Mouse (Mus musculus): ENCODE data around the gene Kifc1. TPM values are rescaled to one million over a fixed set of nuclear protein-coding genes. Genes with fewer than 3 reads are reported as not detected.

Gene Kifc1
- total and polyA plus RNA-seq, 3 experiments = 16.0 to 41.2 (median 23.0) TPM

DNA sequence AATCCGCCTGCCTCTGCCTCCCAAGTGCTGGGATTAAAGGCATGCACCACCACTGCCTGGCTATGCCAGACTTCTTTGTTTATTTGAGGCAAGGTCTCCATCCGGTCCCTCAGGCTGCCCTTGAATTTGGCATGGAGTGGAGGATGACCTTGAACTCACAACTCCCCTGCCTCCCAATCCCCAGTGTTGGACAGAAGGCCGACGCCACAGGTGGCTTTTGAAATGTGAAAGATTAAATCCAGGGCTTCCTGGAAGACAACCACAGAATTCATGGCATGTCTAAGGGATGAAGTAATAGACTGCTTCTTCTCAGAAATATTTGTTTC, 10.5 kb upstream of the Kifc1 start:
- no peak overlapping the region for H3K9ac ChIP-seq (ENCODE audit: insufficient read depth, low read depth)
- no peak overlapping the region for H3K27ac ChIP-seq (ENCODE audit: insufficient read depth, low read depth)
- no peaks in the 10 kb centered on the region for H3K79me2 ChIP-seq (replicated peaks; ENCODE audit: control insufficient read depth, extremely low read depth, insufficient read depth, poor library complexity, severe bottlenecking)
- H3K27me3 ChIP-seq (replicated peaks) = no peaks in the 10 kb centered on the region
- H3K36me3 ChIP-seq (replicated peaks in 1 of 2; ENCODE audit: control insufficient read depth in 1 of 2, insufficient read depth in 1 of 2, low read length in 1 of 2) = no peaks in the 10 kb centered on the region
- no peak for DNase-seq (ENCODE audit: extremely low read depth)
- peaks cover 0 to 10% of the 10 kb centered on the region in 2 experiments; a peak in 2 of 4 replicates for H3K4me1 ChIP-seq (ENCODE audit: control insufficient read depth in 1 of 2, insufficient read depth in 2 of 2)
- no peak overlapping the region for H3K4me3 ChIP-seq (replicated peaks in 1 of 3; ENCODE audit: low read depth in 2 of 3, low read length in 2 of 3, poor library complexity in 1 of 3)
- dilution Hi-C loops (cut with MboI; ENCODE audit: extremely low pct_ligation_motif_present, extremely low pct_unique_long_range_greater_than_20kb, low sequenced_read_pairs) (no loop called here), in situ Hi-C loops (cut with MboI; ENCODE audit: low pct_ligation_motif_present, low pct_unique_long_range_greater_than_20kb, low sequenced_read_pairs) (no loop called here)
- no peaks in the 10 kb centered on the region for H3K9me3 ChIP-seq (replicated peaks; ENCODE audit: low read length)
- H3K4me2 ChIP-seq (ENCODE audit: insufficient read depth, low read depth, poor library complexity, severe bottlenecking) = no peak overlapping the region
- TF ChIP-seq USF2 (conservative IDR thresholded peaks at IDR 0.05; ENCODE audit: low read depth, low read length) (no peak), CTCF (conservative IDR thresholded peaks at IDR 0.05 in 1 of 2, IDR thresholded peaks at IDR 0.05 in 1 of 2; ENCODE audit: low read depth in 2 of 2, low read length in 2 of 2) (no peak), ELF1 (IDR thresholded peaks at IDR 0.05; ENCODE audit: low read depth, low read length) (no peak), NRF1 (IDR thresholded peaks at IDR 0.05; ENCODE audit: low read depth, low read length) (no peak), POLR2A (IDR thresholded peaks at IDR 0.05; ENCODE audit: low read depth, low read length) (no peak), CHD2 (IDR thresholded peaks at IDR 0.05; ENCODE audit: low read length) (no peak), MEF2A (IDR thresholded peaks at IDR 0.05; ENCODE audit: borderline replicate concordance, low read depth, low read length) (no peak), RAD21 (IDR thresholded peaks at IDR 0.05; ENCODE audit: low read depth, low read length) (no peak)

DNA sequence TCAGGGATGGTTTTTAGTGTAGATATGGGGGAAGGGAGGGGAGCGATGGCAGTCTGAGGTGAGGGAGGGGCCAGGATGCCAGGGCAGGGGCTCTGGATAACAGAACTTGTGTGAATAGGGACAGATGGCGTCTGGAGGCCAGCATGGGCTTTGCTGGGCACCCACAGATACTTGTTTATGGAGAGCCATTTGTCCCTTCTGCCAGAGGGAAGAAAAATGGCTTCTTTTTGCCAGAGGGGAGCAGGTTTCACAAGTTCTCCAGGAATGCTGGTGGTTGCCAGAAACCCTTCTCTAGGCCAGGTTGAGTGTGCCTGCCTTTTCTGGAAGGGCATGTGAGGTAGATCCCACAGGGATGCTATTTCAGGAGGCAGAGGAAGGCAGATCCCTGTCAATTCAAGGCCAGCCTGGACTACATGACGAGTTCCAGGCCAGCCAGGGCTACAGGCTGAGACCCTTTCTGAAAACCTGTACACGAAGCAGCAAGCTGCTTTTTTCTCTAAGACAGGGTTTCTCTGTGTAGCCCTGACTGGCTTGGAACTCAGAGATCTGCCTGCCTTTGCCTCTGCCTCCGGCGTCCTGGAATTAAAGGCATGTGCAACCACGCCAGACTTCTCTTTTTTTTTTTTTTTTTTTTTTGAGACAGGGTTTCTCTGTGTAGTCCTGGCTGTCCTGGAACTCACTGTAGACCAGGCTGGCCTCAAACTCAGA, 10.0 kb upstream of the Kifc1 start:
- H3K4me1 ChIP-seq (ENCODE audit: control insufficient read depth in 1 of 2, insufficient read depth in 2 of 2) = peaks cover 0 to 10% of the 10 kb centered on the region in 2 experiments; a peak in 2 of 4 replicates
- H3K9ac ChIP-seq (ENCODE audit: insufficient read depth, low read depth) = no peak overlapping the region
- DNase-seq (ENCODE audit: extremely low read depth) = no peak
- no peaks in the 10 kb centered on the region for H3K79me2 ChIP-seq (replicated peaks; ENCODE audit: control insufficient read depth, extremely low read depth, insufficient read depth, poor library complexity, severe bottlenecking)
- no peaks in the 10 kb centered on the region for H3K36me3 ChIP-seq (replicated peaks in 1 of 2; ENCODE audit: control insufficient read depth in 1 of 2, insufficient read depth in 1 of 2, low read length in 1 of 2)
- H3K4me3 ChIP-seq (replicated peaks in 1 of 3; ENCODE audit: low read depth in 2 of 3, low read length in 2 of 3, poor library complexity in 1 of 3) = no peak overlapping the region
- H3K9me3 ChIP-seq (replicated peaks; ENCODE audit: low read length) = no peaks in the 10 kb centered on the region
- in situ Hi-C loops (cut with MboI; ENCODE audit: low pct_ligation_motif_present, low pct_unique_long_range_greater_than_20kb, low sequenced_read_pairs) (no loop called here), dilution Hi-C loops (cut with MboI; ENCODE audit: extremely low pct_ligation_motif_present, extremely low pct_unique_long_range_greater_than_20kb, low sequenced_read_pairs) (no loop called here)
- no peak overlapping the region for H3K4me2 ChIP-seq (ENCODE audit: insufficient read depth, low read depth, poor library complexity, severe bottlenecking)
- TF ChIP-seq ETS1 (conservative IDR thresholded peaks at IDR 0.05; ENCODE audit: low read depth, low read length) = no peak
- TF ChIP-seq E2F4 (IDR thresholded peaks at IDR 0.05; ENCODE audit: insufficient replicate concordance, low read depth, low read length) = no peak
- TF ChIP-seq NELFE (IDR thresholded peaks at IDR 0.05; ENCODE audit: low read depth, low read length) = no peak
- TF ChIP-seq ZMIZ1 (IDR thresholded peaks at IDR 0.05; ENCODE audit: low read depth, low read length) = no peak
- H3K27me3 ChIP-seq (replicated peaks) = no peaks in the 10 kb centered on the region
- no peak overlapping the region for H3K27ac ChIP-seq (ENCODE audit: insufficient read depth, low read depth)

DNA sequence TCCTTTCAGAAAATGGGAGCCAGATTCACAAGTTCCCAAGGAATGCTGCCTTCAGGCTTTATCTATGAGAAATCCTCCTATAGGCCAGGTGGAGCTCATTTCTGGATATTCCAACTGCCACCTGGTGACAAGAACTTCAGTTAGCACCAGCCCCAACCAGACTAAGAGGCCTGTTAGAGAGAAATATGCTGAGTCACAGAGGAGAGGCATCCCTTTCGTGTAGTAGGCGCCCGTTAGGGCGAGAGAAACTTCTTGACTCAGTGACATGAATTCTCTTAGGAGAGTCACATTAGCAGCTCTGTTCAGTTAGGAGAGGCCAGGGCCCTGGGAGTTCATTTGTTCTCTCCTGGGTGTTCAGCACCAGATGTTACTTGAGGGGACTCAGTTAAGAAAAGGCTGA, 9.2 kb upstream of the Kifc1 start:
- peaks cover 0 to 10% of the 10 kb centered on the region in 2 experiments; a peak in 2 of 4 replicates for H3K4me1 ChIP-seq (ENCODE audit: control insufficient read depth in 1 of 2, insufficient read depth in 2 of 2)
- H3K4me2 ChIP-seq (ENCODE audit: insufficient read depth, low read depth, poor library complexity, severe bottlenecking) = no peak overlapping the region
- no peaks in the 10 kb centered on the region for H3K27me3 ChIP-seq (replicated peaks)
- in situ Hi-C loops (cut with MboI; ENCODE audit: low pct_ligation_motif_present, low pct_unique_long_range_greater_than_20kb, low sequenced_read_pairs) = no loop called here
- H3K4me3 ChIP-seq (replicated peaks in 1 of 3; ENCODE audit: low read depth in 2 of 3, low read length in 2 of 3, poor library complexity in 1 of 3) = no peak overlapping the region
- no peak for TF ChIP-seq BHLHE40 (IDR thresholded peaks at IDR 0.05; ENCODE audit: low read depth, low read length)
- TF ChIP-seq GABPA (IDR thresholded peaks at IDR 0.05; ENCODE audit: insufficient replicate concordance, low read depth, low read length) = no peak
- no peak for TF ChIP-seq POLR2AphosphoS2 (IDR thresholded peaks at IDR 0.05; ENCODE audit: low read depth, low read length)
- no peak for TF ChIP-seq MAFK (IDR thresholded peaks at IDR 0.05; ENCODE audit: insufficient replicate concordance, low read length)
- TF ChIP-seq EP300 (IDR thresholded peaks at IDR 0.05; ENCODE audit: low read length) = no peak
- no peak for TF ChIP-seq ZKSCAN1 (IDR thresholded peaks at IDR 0.05; ENCODE audit: borderline replicate concordance, low read depth, low read length)
- no peak for TF ChIP-seq PAX5 (IDR thresholded peaks at IDR 0.05; ENCODE audit: low read length)
- no peak for TF ChIP-seq POLR2A (IDR thresholded peaks at IDR 0.05; ENCODE audit: low read depth, low read length)
- no peak for TF ChIP-seq JUN (IDR thresholded peaks at IDR 0.05; ENCODE audit: insufficient read depth, low read depth, low read length)
- no peak for TF ChIP-seq MXI1 (IDR thresholded peaks at IDR 0.05; ENCODE audit: low read depth, low read length)
- no peak for TF ChIP-seq UBTF (IDR thresholded peaks at IDR 0.05; ENCODE audit: low read depth, low read length)
- no peak for TF ChIP-seq NELFE (IDR thresholded peaks at IDR 0.05; ENCODE audit: low read depth, low read length)
- H3K27ac ChIP-seq (ENCODE audit: insufficient read depth, low read depth) = no peak overlapping the region
- dilution Hi-C loops (cut with MboI; ENCODE audit: extremely low pct_ligation_motif_present, extremely low pct_unique_long_range_greater_than_20kb, low sequenced_read_pairs) = no loop called here
- H3K9me3 ChIP-seq (replicated peaks; ENCODE audit: low read length) = no peaks in the 10 kb centered on the region
- H3K79me2 ChIP-seq (replicated peaks; ENCODE audit: control insufficient read depth, extremely low read depth, insufficient read depth, poor library complexity, severe bottlenecking) = no peaks in the 10 kb centered on the region
- DNase-seq (ENCODE audit: extremely low read depth) = no peak
- H3K9ac ChIP-seq (ENCODE audit: insufficient read depth, low read depth) = no peak overlapping the region
- no peaks in the 10 kb centered on the region for H3K36me3 ChIP-seq (replicated peaks in 1 of 2; ENCODE audit: control insufficient read depth in 1 of 2, insufficient read depth in 1 of 2, low read length in 1 of 2)
